Mouse (Mus musculus) ovary, postnatal 14 days (tissue): ENCODE measurements around the gene Gabpb1.
"Not testable (repeated sequence)": the region's sequence is repeated elsewhere in the genome, so short reads cannot be mapped to it uniquely, and the experiment has no call there.

Experiments
- DNase-seq: peaks from one replicate; pipeline ENCODE4 v3.0.0; 2022; ENCODE audit warnings: low spot score

Gene Gabpb1

GRCm38 (mm10) chr2:126640298-126640697, 35.8 kb downstream of the Gabpb1 start:
- DNase-seq = no peak

- DNase-seq = no peak
Measured at GRCm38 (mm10) chr2:126635939-126636823, 40.0 kb downstream of the Gabpb1 start.

GRCm38 (mm10) chr2:126633165-126633564, 43.0 kb downstream of the Gabpb1 start:
- no peak for DNase-seq

GRCm38 (mm10) chr2:126628455-126628995, 47.6 kb downstream of the Gabpb1 start:
- no peak for DNase-seq

GRCm38 (mm10) chr2:126623138-126623537, 53.0 kb downstream of the Gabpb1 start:
- no peak for DNase-seq

GRCm38 (mm10) chr2:126622455-126622854, 53.7 kb downstream of the Gabpb1 start:
- DNase-seq = no peak

- no peak for DNase-seq
Measured at GRCm38 (mm10) chr2:126619249-126619704, 56.9 kb downstream of the Gabpb1 start, which contains the start of gene Hdc. TSS of gene Hdc (minus strand) at chr2:126619299.

- DNase-seq = no peak
Measured at GRCm38 (mm10) chr2:126618470-126619179, 57.5 kb downstream of the Gabpb1 start.

- DNase-seq = no peak
Measured at GRCm38 (mm10) chr2:126615355-126615754, 60.8 kb downstream of the Gabpb1 start.

GRCm38 (mm10) chr2:126609600-126609999, 66.5 kb downstream of the Gabpb1 start:
- DNase-seq = not testable (repeated sequence)

GRCm38 (mm10) chr2:126607553-126608203, 68.5 kb downstream of the Gabpb1 start:
- no peak for DNase-seq

- DNase-seq = no peak
Measured at GRCm38 (mm10) chr2:126606688-126607062, 69.5 kb downstream of the Gabpb1 start.

- DNase-seq = no peak
Measured at GRCm38 (mm10) chr2:126606061-126606687, 70.0 kb downstream of the Gabpb1 start.

- DNase-seq = no peak
Measured at GRCm38 (mm10) chr2:126601918-126602600, 74.1 kb downstream of the Gabpb1 start.

GRCm38 (mm10) chr2:126600533-126600932, 75.6 kb downstream of the Gabpb1 start:
- DNase-seq = no peak

- DNase-seq = no peak
Measured at GRCm38 (mm10) chr2:126599005-126599404, 77.1 kb downstream of the Gabpb1 start.

GRCm38 (mm10) chr2:126598359-126598758, 77.8 kb downstream of the Gabpb1 start:
- DNase-seq = no peak

GRCm38 (mm10) chr2:126597279-126598241, 78.6 kb downstream of the Gabpb1 start:
- no peak for DNase-seq

- DNase-seq = no peak
Measured at GRCm38 (mm10) chr2:126596347-126597072, 79.6 kb downstream of the Gabpb1 start.
